Mouse (Mus musculus) limb, embryonic 11.5 days (tissue): Measurements from ENCODE around the gene Akap8. TPM values are rescaled to one million over a fixed set of nuclear protein-coding genes. Genes with fewer than 3 reads are reported as not detected.

ENCODE experiments used
- ATAC-seq: fragments of 200-750 bp; cut with Nextera tagmentation; 2 replicates; pipeline ENCODE4 v1.8.0; 2017; ENCODE audit warnings: low read depth; ENCODE audit not compliant: insufficient number of reproducible peaks, low FRiP score, low TSS enrichment
- DNase-seq: peaks from one replicate; pipeline ENCODE4 v3.0.0-alpha.2; 2015; ENCODE audit warnings: low spot score
- H3K27ac ChIP-seq: fragments of 300-500 bp; sonication (generic); replicated peaks from 2 replicates; pipeline ENCODE4 v1.5.1; 2014; ENCODE audit warnings: low read depth, mild to moderate bottlenecking, low read length
- H3K27me3 ChIP-seq: fragments of 300-500 bp; sonication (generic); 2 replicates; pipeline ENCODE4 v1.6.1; 2014; ENCODE audit warnings: mild to moderate bottlenecking, low read length, mixed read lengths; ENCODE audit not compliant: control insufficient read depth, insufficient read depth
- H3K36me3 ChIP-seq: fragments of 300-500 bp; sonication (generic); 2 replicates; pipeline ENCODE4 v1.6.1; 2014; ENCODE audit warnings: mild to moderate bottlenecking, low read length, moderate library complexity, mixed read lengths; ENCODE audit not compliant: control insufficient read depth, insufficient read depth
- H3K4me1 ChIP-seq: fragments of 300-500 bp; sonication (generic); 2 replicates; pipeline ENCODE4 v1.6.1; 2014; ENCODE audit warnings: low read length, mixed read lengths; ENCODE audit not compliant: control insufficient read depth, insufficient read depth
- H3K4me2 ChIP-seq: fragments of 300-500 bp; sonication (generic); 2 replicates; pipeline ENCODE4 v1.6.1; 2014; ENCODE audit warnings: low read depth, mild to moderate bottlenecking, moderate library complexity; ENCODE audit not compliant: severe bottlenecking
- H3K4me3 ChIP-seq: fragments of 300-500 bp; sonication (generic); 2 replicates; pipeline ENCODE4 v1.5.1; 2014; ENCODE audit warnings: low read depth, low read length
- H3K9ac ChIP-seq: fragments of 300-500 bp; sonication (generic); 2 replicates; pipeline ENCODE4 v1.6.1; 2014; ENCODE audit warnings: mild to moderate bottlenecking, low read length
- H3K9me3 ChIP-seq: fragments of 300-500 bp; sonication (generic); 2 replicates; pipeline ENCODE4 v1.6.1; 2016; ENCODE audit warnings: low read length; ENCODE audit not compliant: control insufficient read depth
- WGBS: fragments of 180-500 bp; shearing (Covaris S2); extraction: QIAGEN DNeasy Blood & Tissue Kit; methylation state at CpG from one replicate; pipeline ENCODE4 v1.1.7; 2014; 5-methylcytosine and 5-hydroxymethylcytosine counted together
- polyA plus RNA-seq: library from polyadenylated mRNA; unstranded; fragments of >200 nt; fragmentation: Nextera tagmentation; extraction: Ambion mirVana; gene quantifications from 2 replicates; pipeline ENCODE4 v1.2.1, GENCODE M21; 2014

Akap8 gene
- polyA plus RNA-seq, 1 experiment from 2014 or later = 62.7 TPM

GRCm38 (mm10) chr17:32269151-32269550 is 51.9 kb downstream of the Akap8 start:
- no peak overlapping the region for H3K27ac ChIP-seq
- no peak overlapping the region for H3K9ac ChIP-seq
- no peak for DNase-seq
- no peak overlapping the region for H3K4me2 ChIP-seq
- no peak for ATAC-seq
- H3K9me3 ChIP-seq = no peaks in the 10 kb centered on the region
- no peaks in the 10 kb centered on the region for H3K4me1 ChIP-seq
- 95% methylated on average over 7 of the region's 7 CpGs for WGBS
- H3K4me3 ChIP-seq = no peak overlapping the region
- peaks cover 3% of the 10 kb centered on the region; the same call in 1 of the 2 replicates for H3K36me3 ChIP-seq
- no peaks in the 10 kb centered on the region for H3K27me3 ChIP-seq

- WGBS = 95% methylated on average over 3 of the region's 3 CpGs
- Histone ChIP-seq H3K27me3 (no peaks in the 10 kb centered on the region), H3K9ac (no peak overlapping the region), H3K36me3 (peaks cover 3% of the 10 kb centered on the region; the same call in 1 of the 2 replicates), H3K4me2 (no peak overlapping the region), H3K4me3 (no peak overlapping the region), H3K4me1 (no peaks in the 10 kb centered on the region), H3K9me3 (no peaks in the 10 kb centered on the region), H3K27ac (no peak overlapping the region)
- ATAC-seq (no peak), DNase-seq (no peak)
Observed at GRCm38 (mm10) chr17:32268540-32268960, 52.5 kb downstream of the Akap8 start.

GRCm38 (mm10) chr17:32268096-32268495 is 52.9 kb downstream of the Akap8 start:
- Histone ChIP-seq H3K4me3 (no peak overlapping the region), H3K9ac (no peak overlapping the region), H3K36me3 (peaks cover 3% of the 10 kb centered on the region; the same call in 1 of the 2 replicates), H3K27me3 (no peaks in the 10 kb centered on the region), H3K4me2 (no peak overlapping the region), H3K9me3 (no peaks in the 10 kb centered on the region), H3K4me1 (no peaks in the 10 kb centered on the region), H3K27ac (no peak overlapping the region)
- 91% methylated on average over 2 of the region's 2 CpGs for WGBS
- DNase-seq (no peak), ATAC-seq (no peak)

GRCm38 (mm10) chr17:32267617-32268016 is 53.4 kb downstream of the Akap8 start:
- Histone ChIP-seq H3K9me3 (no peaks in the 10 kb centered on the region), H3K27ac (no peak overlapping the region), H3K27me3 (no peaks in the 10 kb centered on the region), H3K4me2 (no peak overlapping the region), H3K4me1 (no peaks in the 10 kb centered on the region), H3K4me3 (no peak overlapping the region), H3K9ac (no peak overlapping the region), H3K36me3 (peaks cover 3% of the 10 kb centered on the region; the same call in 1 of the 2 replicates)
- DNase-seq = no peak
- ATAC-seq = no peak
- 90% methylated on average over 1 of the region's 1 CpGs for WGBS

- H3K36me3 ChIP-seq = peaks cover 3% of the 10 kb centered on the region; the same call in 1 of the 2 replicates
- no peak overlapping the region for H3K9ac ChIP-seq
- no peak overlapping the region for H3K4me3 ChIP-seq
- no peak overlapping the region for H3K27ac ChIP-seq
- no peak for DNase-seq
- 97% methylated on average over 2 of the region's 2 CpGs for WGBS
- H3K9me3 ChIP-seq = no peaks in the 10 kb centered on the region
- H3K27me3 ChIP-seq = no peaks in the 10 kb centered on the region
- no peaks in the 10 kb centered on the region for H3K4me1 ChIP-seq
- no peak overlapping the region for H3K4me2 ChIP-seq
- ATAC-seq = no peak
Observed at GRCm38 (mm10) chr17:32263672-32264071, 57.4 kb downstream of the Akap8 start.

GRCm38 (mm10) chr17:32262831-32263559 is 58.0 kb downstream of the Akap8 start:
- H3K4me1 ChIP-seq = no peaks in the 10 kb centered on the region
- DNase-seq (no peak), ATAC-seq (no peak)
- no peak overlapping the region for H3K4me2 ChIP-seq
- WGBS = 92% methylated on average over 8 of the region's 8 CpGs
- H3K9ac ChIP-seq = no peak overlapping the region
- H3K27ac ChIP-seq = no peak overlapping the region
- no peaks in the 10 kb centered on the region for H3K9me3 ChIP-seq
- H3K27me3 ChIP-seq = no peaks in the 10 kb centered on the region
- H3K36me3 ChIP-seq = peaks cover 3% of the 10 kb centered on the region; the same call in 1 of the 2 replicates
- no peak overlapping the region for H3K4me3 ChIP-seq

GRCm38 (mm10) chr17:32258869-32259268 is 62.2 kb downstream of the Akap8 start:
- WGBS = 95% methylated on average over 2 of the region's 2 CpGs
- H3K27ac ChIP-seq = no peak overlapping the region
- no peak for ATAC-seq

GRCm38 (mm10) chr17:32257944-32258343 is 63.1 kb downstream of the Akap8 start:
- Histone ChIP-seq H3K4me2 (no peak overlapping the region), H3K27me3 (no peaks in the 10 kb centered on the region), H3K4me1 (no peaks in the 10 kb centered on the region), H3K36me3 (peaks cover 2% of the 10 kb centered on the region; the same call in 1 of the 2 replicates), H3K27ac (no peak overlapping the region), H3K9ac (no peak overlapping the region), H3K9me3 (no peaks in the 10 kb centered on the region), H3K4me3 (no peak overlapping the region)
- WGBS = 89% methylated on average over 6 of the region's 6 CpGs
- DNase-seq (no peak), ATAC-seq (no peak)

More at GRCm38 (mm10) chr17:32258869-32259268, 62.2 kb downstream of the Akap8 start:
- no peak for DNase-seq
- no peaks in the 10 kb centered on the region for H3K9me3 ChIP-seq
- H3K4me3 ChIP-seq = no peak overlapping the region
- H3K4me2 ChIP-seq = no peak overlapping the region
- H3K9ac ChIP-seq = no peak overlapping the region
- H3K36me3 ChIP-seq = no peaks in the 10 kb centered on the region
- no peaks in the 10 kb centered on the region for H3K4me1 ChIP-seq
- no peaks in the 10 kb centered on the region for H3K27me3 ChIP-seq
